Mouse (Mus musculus) lung, postnatal 36 days (tissue): ENCODE data around the gene Iqub.
A peak's percentile ranks its signal among the peaks of the same experiment; 100 is the strongest.

ENCODE experiments used
- DNase-seq: peaks from one replicate; pipeline ENCODE4 v3.0.0; 2022; ENCODE audit warnings: mixed read lengths

The Iqub gene

DNA sequence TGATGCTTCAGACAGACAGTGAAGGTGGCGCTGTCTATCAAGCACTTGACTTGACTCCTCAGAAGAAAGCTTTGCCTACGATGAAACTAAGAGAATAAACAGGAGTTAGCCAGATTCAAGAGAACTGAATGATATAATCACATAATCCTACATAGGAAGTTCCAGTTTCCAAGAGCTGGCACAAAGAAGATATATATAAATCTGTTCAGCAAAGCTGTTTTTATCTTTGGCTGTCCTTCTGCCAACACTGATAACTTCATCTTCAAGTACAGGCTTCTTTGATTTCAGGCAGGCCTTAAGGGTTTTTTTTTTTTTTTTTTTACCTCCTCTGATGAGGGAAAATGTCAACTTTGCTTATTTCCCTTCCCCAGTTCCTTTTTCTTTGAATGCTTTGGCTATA lies 44.7 kb downstream of the Iqub start:
- no peak for DNase-seq

- peak; percentile 56 for DNase-seq
Observed at GRCm38 (mm10) chr6:24456097-24456496, 58.8 kb downstream of the Iqub start.

- no peak for DNase-seq
Observed at GRCm38 (mm10) chr6:24451026-24451821, 63.6 kb downstream of the Iqub start.

DNA sequence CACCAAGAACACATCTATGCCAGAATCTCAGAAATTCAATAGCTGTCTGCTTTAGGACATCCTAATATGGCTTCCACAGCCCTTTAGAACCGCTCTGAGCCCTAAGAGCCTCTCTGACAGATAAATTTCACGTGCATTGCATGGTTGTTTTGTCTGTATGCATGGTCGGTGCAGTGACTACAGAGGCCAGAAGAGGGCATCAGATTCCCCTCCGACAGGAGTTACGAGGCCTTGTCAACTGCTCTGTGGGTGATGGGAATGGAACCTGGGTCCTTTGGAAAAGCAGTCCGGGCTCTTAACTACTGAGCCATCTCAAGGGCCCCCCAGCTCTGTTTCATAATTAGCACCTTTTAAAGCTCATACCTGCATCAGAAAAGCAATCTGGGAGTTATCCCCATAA lies 64.6 kb downstream of the Iqub start:
- no peak for DNase-seq

DNA sequence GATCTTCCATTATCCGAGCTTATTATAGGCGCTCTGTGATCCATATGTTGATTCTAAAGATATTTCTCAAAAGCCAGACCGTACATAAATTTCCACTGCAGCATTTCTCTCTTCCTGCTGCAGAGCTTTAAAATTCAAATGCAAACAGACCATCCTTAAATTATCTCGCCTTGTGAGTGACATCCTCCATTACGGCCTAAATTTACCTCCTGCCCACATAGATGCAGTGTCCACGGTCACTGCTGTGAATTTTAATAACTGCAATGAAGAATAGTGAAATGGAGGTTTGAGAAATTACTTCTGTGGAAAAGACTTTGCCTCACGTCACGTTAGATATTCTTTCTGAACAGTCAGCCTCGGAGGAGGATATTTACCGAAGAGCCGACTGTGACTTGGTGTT lies 98.8 kb downstream of the Iqub start:
- no peak for DNase-seq

GRCm38 (mm10) chr6:24415500-24415899 lies 99.4 kb downstream of the Iqub start:
- DNase-seq: no peak

GRCm38 (mm10) chr6:24408573-24409427 lies 106.1 kb downstream of the Iqub start:
- DNase-seq: no peak

- DNase-seq: no peak
Observed at GRCm38 (mm10) chr6:24407743-24408142, 107.1 kb downstream of the Iqub start.

GRCm38 (mm10) chr6:24397237-24397647 lies 117.6 kb downstream of the Iqub start:
- no peak for DNase-seq
